Mouse (Mus musculus): ENCODE measurements around the gene Pithd1.

GRCm38 (mm10) chr4:135929405-135929804, 57.7 kb downstream of the Pithd1 start:
- TF ChIP-seq CTCF (IDR thresholded peaks at IDR 0.05; ENCODE audit: borderline replicate concordance, control insufficient read depth, extremely low read depth, insufficient read depth, low read length, poor library complexity) (no peak), POLR2A (IDR thresholded peaks at IDR 0.05; ENCODE audit: control insufficient read depth, extremely low read depth, insufficient read depth, low read length, poor library complexity) (no peak)
